Mouse (Mus musculus) CD4-positive, CD25-positive, alpha-beta regulatory T cell, adult 2 months (primary cell): ENCODE results near the gene Hsd3b5.
"Not testable (repeated sequence)": the region's sequence is repeated elsewhere in the genome, so short reads cannot be mapped to it uniquely, and the experiment has no call there.

Experiments used
- DNase-seq: peaks from one replicate; pipeline ENCODE4 v3.0.0-alpha.2; 2012; ENCODE audit warnings: low read depth, low spot score

The Hsd3b5 gene

GRCm38 (mm10) chr3:98630152-98630551 is at the start of gene Hsd3b5:
Hsd3b5 (minus strand) TSS chr3:98630252.
- no peak for DNase-seq

DNA sequence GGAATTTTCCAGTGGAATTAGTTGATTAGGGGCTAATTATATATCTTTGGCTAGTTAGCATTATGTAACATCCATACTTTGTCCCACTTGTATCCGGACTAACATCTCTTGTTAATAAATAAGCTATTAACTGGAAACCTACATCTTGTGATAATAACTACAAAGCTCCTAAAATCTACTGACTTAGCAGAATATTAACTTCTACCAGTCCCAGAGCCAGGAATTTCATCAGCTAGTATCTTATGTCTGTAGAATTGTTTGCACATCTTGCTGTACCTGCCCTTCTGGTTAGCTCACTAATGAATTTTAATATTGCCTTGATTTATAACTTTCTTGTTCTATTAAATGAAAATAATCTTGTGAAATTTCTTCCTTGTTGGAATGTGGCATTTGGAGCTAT is 5.1 kb upstream of the Hsd3b5 start:
- DNase-seq = no peak

DNA sequence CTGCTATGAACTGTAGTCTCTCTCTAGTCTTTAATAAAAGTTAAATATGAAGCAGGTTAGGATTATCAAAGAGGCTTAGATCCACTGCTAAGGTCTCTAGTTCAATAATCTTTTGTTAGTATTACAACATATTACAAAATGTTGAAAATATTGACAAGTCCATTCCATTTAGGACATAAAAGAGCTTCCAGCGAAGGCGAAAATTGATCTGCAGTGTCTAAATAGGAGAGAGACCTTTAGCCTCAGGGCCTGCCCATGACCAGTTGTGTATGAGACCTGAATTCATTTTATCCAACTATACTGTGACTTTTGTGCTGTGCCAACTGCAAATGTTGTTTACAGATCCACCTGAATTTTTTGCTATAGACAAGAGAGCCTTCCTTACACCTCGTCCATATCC is 419 bp downstream of the Hsd3b5 start:
- no peak for DNase-seq

DNA sequence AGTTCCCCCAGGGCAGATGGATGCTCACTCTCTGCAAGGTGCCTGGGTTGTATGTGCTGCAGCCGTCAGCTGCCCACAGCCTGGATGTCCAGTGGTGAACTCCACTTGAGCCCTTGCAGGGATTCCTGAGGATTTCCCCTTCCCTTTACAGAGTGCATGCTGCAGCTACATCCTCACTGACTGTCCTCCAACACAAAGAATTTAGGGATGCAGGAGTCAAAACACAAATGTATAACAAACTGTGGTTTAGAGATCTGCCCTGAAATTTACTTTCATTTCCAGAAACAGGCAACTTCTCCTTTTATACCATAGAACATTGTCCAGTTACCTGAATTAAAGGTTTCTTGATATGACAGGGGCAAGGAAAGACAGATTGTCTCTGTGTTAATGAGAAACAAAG is 13.3 kb downstream of the Hsd3b5 start:
- not testable (repeated sequence) for DNase-seq

DNA sequence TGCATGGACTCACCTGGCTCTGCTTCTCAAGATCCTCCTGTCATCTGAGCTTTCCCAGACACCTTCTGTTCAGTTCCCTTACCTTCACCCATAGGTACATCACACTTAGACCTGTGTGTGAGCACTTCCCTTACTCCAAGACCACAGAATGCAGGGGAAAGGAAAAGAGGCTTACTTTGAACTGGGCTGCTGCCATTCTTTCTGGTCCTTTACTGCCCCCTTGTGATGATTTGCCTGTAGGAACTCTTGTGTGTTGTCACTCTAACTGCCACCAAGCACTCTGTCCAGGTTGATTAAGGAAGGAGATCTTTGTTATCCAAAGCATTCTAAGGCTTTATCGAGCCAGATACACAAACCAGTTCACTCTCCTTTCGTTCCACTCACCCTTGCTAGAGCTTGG is 13.8 kb downstream of the Hsd3b5 start:
- DNase-seq = not testable (repeated sequence)

GRCm38 (mm10) chr3:98614406-98614927 is 15.6 kb downstream of the Hsd3b5 start:
- not testable (repeated sequence) for DNase-seq

- DNase-seq = no peak
Measured at GRCm38 (mm10) chr3:98613963-98614362, 16.1 kb downstream of the Hsd3b5 start.

GRCm38 (mm10) chr3:98613540-98613939 is 16.5 kb downstream of the Hsd3b5 start:
- not testable (repeated sequence) for DNase-seq

DNA sequence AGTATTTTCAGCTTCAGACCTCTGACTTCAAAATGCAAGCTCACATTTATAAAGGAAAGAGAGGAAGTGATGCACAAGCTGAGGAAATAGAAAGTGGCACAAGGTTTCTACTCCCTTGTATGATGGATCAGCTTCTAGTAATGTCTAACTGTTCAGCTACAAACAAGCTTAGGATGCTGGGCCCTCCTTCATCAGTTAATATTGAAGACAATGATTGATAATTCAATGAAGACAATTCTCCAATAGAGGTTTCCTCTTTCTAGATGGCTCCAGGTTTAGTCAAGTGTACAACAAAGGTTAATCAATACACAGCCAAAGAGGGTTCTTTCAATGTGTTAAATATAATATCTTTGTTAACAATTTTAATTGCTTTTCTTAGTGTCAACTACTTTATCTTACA is 41.3 kb downstream of the Hsd3b5 start, which contains the start of gene Gm10681:
TSS of gene Gm10681 (minus strand) at position 101 of the 400 bp plus-strand sequence.
- DNase-seq = no peak

GRCm38 (mm10) chr3:98587721-98588120 is 42.3 kb downstream of the Hsd3b5 start:
- DNase-seq = no peak

DNA sequence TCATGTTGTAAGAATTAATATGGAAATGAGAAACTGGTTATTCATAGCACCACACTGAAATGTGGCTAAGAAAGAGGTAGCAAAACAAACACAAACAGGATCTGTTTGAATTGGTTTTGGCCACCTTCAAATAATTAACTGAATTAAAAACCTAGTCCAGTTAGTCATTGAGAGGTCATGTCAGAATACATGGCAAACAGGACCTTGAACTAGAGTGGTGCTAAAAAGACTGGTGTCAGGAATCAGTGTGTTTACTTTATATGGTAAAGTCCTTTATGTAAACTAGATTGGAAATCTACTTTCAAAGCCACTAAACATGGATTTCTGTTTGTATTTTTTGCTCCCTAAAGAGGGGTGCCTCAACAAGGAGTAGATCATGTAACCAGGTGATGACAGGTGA is 47.4 kb downstream of the Hsd3b5 start:
- not testable (repeated sequence) for DNase-seq

DNA sequence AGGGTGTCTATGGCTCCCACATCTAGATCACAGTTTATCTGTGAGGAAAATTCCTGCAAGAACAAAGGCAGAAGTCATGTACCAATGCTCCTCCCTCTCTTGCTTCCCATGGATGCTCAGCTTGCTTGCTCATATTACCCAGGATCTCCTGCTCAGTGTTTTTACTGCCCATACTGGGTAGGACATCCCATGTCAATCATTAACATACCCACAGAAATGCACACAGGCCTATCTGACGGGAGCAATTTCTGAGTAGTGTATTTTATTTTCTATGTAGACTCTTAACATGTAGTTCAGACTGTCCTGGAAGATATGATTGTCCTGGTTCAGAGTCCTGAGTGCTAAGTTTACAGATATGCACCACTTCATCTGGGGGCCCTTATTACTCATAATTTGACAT is 47.9 kb downstream of the Hsd3b5 start:
- DNase-seq = not testable (repeated sequence)

DNA sequence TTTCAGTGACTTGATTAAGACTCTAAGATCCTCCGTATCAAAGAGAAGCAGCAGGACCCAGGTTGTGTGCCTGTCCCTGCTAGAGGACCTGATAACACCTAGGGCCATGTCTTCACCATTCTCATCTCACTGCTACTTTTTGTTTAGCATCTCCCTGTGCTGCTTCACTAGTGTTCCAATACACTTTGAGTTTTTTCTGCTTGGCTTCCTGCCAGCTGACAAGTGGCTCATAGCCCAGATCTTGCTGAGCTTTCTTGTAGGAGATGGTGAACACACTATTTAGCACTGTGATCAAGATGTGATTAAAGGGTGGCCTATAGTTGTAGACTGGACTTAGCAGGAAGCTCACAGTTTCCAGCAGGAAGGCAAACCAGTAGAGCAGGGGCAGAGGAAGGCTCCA is 49.0 kb downstream of the Hsd3b5 start:
- DNase-seq = not testable (repeated sequence)
